Mouse (Mus musculus): Measurements from ENCODE around the gene Clgn. TPM values are rescaled to one million over a fixed set of nuclear protein-coding genes. Genes with fewer than 3 reads are reported as not detected.
A peak's percentile ranks its signal among the peaks of the same experiment; 100 is the strongest.
"Not testable (repeated sequence)": the region's sequence is repeated elsewhere in the genome, so short reads cannot be mapped to it uniquely, and the experiment has no call there.

Clgn gene
- total RNA-seq, 4 experiments from 2014 or later: not detected

- no peak for DNase-seq (ENCODE audit: low spot score)
Observed at GRCm38 (mm10) chr8:83423032-83423825, 33.6 kb downstream of the Clgn start.

- no peak for DNase-seq (ENCODE audit: low spot score)
Observed at GRCm38 (mm10) chr8:83425202-83425601, 35.5 kb downstream of the Clgn start.

GRCm38 (mm10) chr8:83426104-83426759, 36.6 kb downstream of the Clgn start:
- no peak for DNase-seq (ENCODE audit: low spot score)

- DNase-seq (ENCODE audit: low spot score): no peak
Observed at GRCm38 (mm10) chr8:83426949-83427348, 37.3 kb downstream of the Clgn start.

- not testable (repeated sequence) for DNase-seq (ENCODE audit: low spot score)
Observed at GRCm38 (mm10) chr8:83428621-83429020, 39.0 kb downstream of the Clgn start.

- DNase-seq (ENCODE audit: low spot score): no peak
Observed at GRCm38 (mm10) chr8:83429071-83429524, 39.4 kb downstream of the Clgn start.

- DNase-seq (ENCODE audit: low spot score): no peak
Observed at GRCm38 (mm10) chr8:83437077-83437476, 47.4 kb downstream of the Clgn start.

GRCm38 (mm10) chr8:83441656-83442242, 52.1 kb downstream of the Clgn start:
- DNase-seq (ENCODE audit: low spot score): peak; percentile 15

GRCm38 (mm10) chr8:83442243-83443051, 52.8 kb downstream of the Clgn start:
- DNase-seq (ENCODE audit: low spot score): peak; percentile 97

GRCm38 (mm10) chr8:83443052-83443400, 53.4 kb downstream of the Clgn start:
- no peak for DNase-seq (ENCODE audit: low spot score)

- no peak for DNase-seq (ENCODE audit: low spot score)
Observed at GRCm38 (mm10) chr8:83449960-83450359, 60.3 kb downstream of the Clgn start.

GRCm38 (mm10) chr8:83451056-83451455, 61.4 kb downstream of the Clgn start:
- DNase-seq (ENCODE audit: low spot score): peak; percentile 19

GRCm38 (mm10) chr8:83457121-83457520, 67.5 kb downstream of the Clgn start:
- no peak for DNase-seq (ENCODE audit: low spot score)

GRCm38 (mm10) chr8:83458222-83458621, 68.6 kb downstream of the Clgn start, which contains the start of gene Scoc:
Scoc (minus strand) TSS chr8:83458391.
- DNase-seq (ENCODE audit: low spot score): no peak

GRCm38 (mm10) chr8:83459606-83460005, 69.9 kb downstream of the Clgn start:
- no peak for DNase-seq (ENCODE audit: low spot score)

Other genes starting within 250 kb of the Clgn start
- gene Tbc1d9, start 224.5 kb upstream of the Clgn start, total RNA-seq (2022): 1 to 10 TPM; 1.9 to 3.7 (median 2.8) TPM
- gene Gm10645, start 223.7 kb upstream of the Clgn start, total RNA-seq (2022): not detected
- 1 to 10 TPM; 1.7 to 2.8 (median 2.2) TPM for gene Ucp1, start 99.5 kb upstream of the Clgn start, total RNA-seq (2022)
- 10 to 100 TPM in 1 of 4 experiments, 1 to 10 TPM in 3; 7.0 to 10.4 (median 9.5) TPM for gene Elmod2, start 57.4 kb upstream of the Clgn start, total RNA-seq (2022)
- not detected for gene Mgat4d, start 41.4 kb upstream of the Clgn start, total RNA-seq (2022)
- 10 to 100 TPM; 42.9 to 54.7 (median 51.4) TPM for gene Scoc, start 68.5 kb downstream of the Clgn start, total RNA-seq (2022)
- not detected for gene Olfr370, start 145.9 kb downstream of the Clgn start, total RNA-seq (2022)
- 100 to 1,000 TPM; 561 to 765 (median 683) TPM for gene Ndufb7, start 176.8 kb downstream of the Clgn start, total RNA-seq (2022)
- 100 to 1,000 TPM; 539 to 688 (median 589) TPM for gene Tecr, start 218.1 kb downstream of the Clgn start, total RNA-seq (2022)
- gene Dnajb1, start 218.3 kb downstream of the Clgn start, total RNA-seq (2022): 10 to 100 TPM; 11.0 to 14.2 (median 12.6) TPM

Data from heart, adult 8-10 months (tissue).